Mouse (Mus musculus): Measurements from ENCODE around the gene Lsamp. TPM values are rescaled to one million over a fixed set of nuclear protein-coding genes. Genes with fewer than 3 reads are reported as not detected.

Lsamp gene
- polyA plus RNA-seq, 1 experiment from 2014 or later: 0.12 TPM

DNA sequence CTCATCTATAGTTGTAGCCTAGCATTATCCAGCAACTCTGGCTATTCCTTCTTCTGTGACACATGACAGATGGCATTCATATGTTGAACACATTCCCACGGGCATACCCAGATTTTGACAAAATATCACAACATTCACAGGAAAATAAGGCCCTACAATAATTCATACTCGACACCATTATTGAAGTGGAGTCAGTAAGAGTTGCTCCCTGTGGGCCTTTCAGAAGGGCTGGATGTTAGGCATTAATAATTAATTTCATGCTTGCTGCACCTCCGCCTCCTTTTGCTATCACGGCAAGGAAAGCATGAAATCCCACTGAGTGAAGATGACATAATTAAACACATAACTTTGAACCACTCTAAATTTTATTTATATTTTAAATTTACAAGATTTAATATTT lies 407.9 kb downstream of the Lsamp start:
- Histone ChIP-seq H3K9me3 (replicated peaks) (no peaks in the 10 kb centered on the region), H3K4me1 (replicated peaks) (no peaks in the 10 kb centered on the region), H3K4me2 (no peak overlapping the region), H3K27ac (replicated peaks) (no peak overlapping the region), H3K36me3 (replicated peaks) (no peaks in the 10 kb centered on the region), H3K4me3 (replicated peaks) (no peak overlapping the region), H3K27me3 (no peaks in the 10 kb centered on the region), H3K9ac (no peak overlapping the region)
- 62% methylated on average over 4 of the region's 4 CpGs for WGBS (ENCODE audit: insufficient replicate concordance)
- no peak for ATAC-seq (ENCODE audit: insufficient read depth)

DNA sequence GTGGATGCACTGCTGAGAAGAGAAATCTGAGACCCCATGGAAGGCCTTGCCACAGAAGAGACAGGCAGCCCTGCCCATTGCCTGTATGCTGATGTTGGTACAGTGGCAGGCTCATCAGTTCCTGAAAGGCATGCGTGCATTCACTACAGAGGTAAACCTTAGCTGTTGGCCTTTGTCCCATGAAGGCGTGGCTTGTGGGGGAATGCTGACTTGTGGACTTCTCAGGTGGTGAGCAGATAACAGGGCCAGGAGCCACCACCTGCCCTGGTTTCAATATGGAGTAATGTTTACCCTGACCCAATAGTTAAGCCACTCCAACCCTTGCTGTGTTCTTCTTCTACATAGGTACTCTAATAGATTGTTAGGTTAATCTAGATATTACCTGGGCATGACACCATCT lies 415.4 kb downstream of the Lsamp start:
- WGBS (ENCODE audit: insufficient replicate concordance): 61% methylated on average over 2 of the region's 2 CpGs

DNA sequence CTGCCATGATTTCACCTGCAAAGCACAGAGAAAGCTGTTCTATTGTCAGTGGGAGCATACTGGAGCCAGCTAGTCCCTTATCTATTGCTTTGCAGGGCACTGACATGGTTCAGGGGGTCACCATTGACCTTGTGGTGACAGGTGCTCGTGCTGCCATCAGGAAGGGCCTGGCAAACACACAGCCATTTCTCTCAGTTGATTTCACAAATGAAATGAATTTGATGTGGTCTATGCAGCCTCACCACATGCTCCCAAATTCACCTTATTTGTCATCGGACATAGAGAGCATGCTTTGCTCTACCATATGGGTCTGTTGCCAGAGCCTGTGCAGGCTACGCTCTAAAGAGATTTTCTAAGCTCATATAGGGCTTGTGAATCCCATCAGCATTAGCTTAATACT lies 450.1 kb downstream of the Lsamp start:
- no peak for ATAC-seq (ENCODE audit: insufficient read depth)
- no peaks in the 10 kb centered on the region for H3K36me3 ChIP-seq (replicated peaks)
- no peak overlapping the region for H3K9ac ChIP-seq
- H3K4me3 ChIP-seq (replicated peaks): no peak overlapping the region
- no peaks in the 10 kb centered on the region for H3K4me1 ChIP-seq (replicated peaks)
- H3K27ac ChIP-seq (replicated peaks): no peak overlapping the region
- no peak overlapping the region for H3K4me2 ChIP-seq
- no peaks in the 10 kb centered on the region for H3K9me3 ChIP-seq (replicated peaks)
- no peaks in the 10 kb centered on the region for H3K27me3 ChIP-seq
- 57% methylated on average over 3 of the region's 3 CpGs for WGBS (ENCODE audit: insufficient replicate concordance)

More for the DNA sequence above, 415.4 kb downstream of the Lsamp start:
- no peak for ATAC-seq (ENCODE audit: insufficient read depth)
- Histone ChIP-seq H3K9ac (no peak overlapping the region), H3K4me1 (replicated peaks) (no peaks in the 10 kb centered on the region), H3K27me3 (no peaks in the 10 kb centered on the region), H3K9me3 (replicated peaks) (no peaks in the 10 kb centered on the region), H3K4me3 (replicated peaks) (no peak overlapping the region), H3K27ac (replicated peaks) (no peak overlapping the region), H3K4me2 (no peak overlapping the region), H3K36me3 (replicated peaks) (no peaks in the 10 kb centered on the region)

DNA sequence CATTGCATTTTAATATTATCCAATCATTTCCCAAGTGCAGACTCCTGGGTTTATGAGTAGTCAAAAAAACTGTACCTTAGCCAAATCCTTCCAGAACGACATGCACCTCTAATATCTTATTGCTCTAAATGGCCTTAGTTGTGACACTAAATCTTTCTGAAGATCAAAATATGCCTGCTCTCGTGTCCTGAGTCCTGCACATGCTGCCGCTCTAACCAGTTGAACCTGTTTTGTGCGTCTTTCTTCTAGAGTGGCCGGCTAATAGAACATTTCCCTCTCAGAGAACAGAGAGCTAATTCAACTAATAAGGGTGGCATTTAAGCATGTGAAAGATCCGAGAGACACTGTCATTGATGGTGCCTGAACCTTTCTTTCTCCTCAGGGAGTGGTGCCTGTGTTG lies 452.3 kb downstream of the Lsamp start:
- Histone ChIP-seq H3K9me3 (replicated peaks) (no peaks in the 10 kb centered on the region), H3K4me1 (replicated peaks) (no peaks in the 10 kb centered on the region), H3K9ac (no peak overlapping the region), H3K36me3 (replicated peaks) (no peaks in the 10 kb centered on the region), H3K27ac (replicated peaks) (no peak overlapping the region), H3K4me2 (no peak overlapping the region), H3K4me3 (replicated peaks) (no peak overlapping the region), H3K27me3 (no peaks in the 10 kb centered on the region)
- no peak for ATAC-seq (ENCODE audit: insufficient read depth)
- WGBS (ENCODE audit: insufficient replicate concordance): 63% methylated on average over 6 of the region's 6 CpGs

DNA sequence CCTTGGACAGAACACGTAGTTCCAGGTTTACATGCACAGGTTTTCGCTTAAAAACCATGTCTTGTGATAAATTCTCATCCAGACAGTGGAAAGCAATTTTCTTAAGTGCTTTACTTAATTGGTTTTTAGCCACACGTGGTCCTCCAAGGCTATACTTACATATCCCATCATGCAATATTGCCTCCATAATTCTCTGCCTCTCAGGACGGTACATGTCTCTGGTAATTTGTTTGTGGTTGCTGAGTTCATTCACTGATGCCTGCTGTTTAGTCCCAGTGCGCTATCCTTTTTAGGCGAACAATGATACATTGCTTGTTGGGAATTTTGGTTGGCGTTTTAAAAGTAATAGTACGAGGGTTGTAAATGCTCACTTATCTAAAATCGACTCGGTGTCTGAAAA lies 453.7 kb downstream of the Lsamp start:
- no peak overlapping the region for H3K4me3 ChIP-seq (replicated peaks)
- H3K27ac ChIP-seq (replicated peaks): no peak overlapping the region
- ATAC-seq (ENCODE audit: insufficient read depth): no peak
- H3K27me3 ChIP-seq: no peaks in the 10 kb centered on the region
- no peaks in the 10 kb centered on the region for H3K4me1 ChIP-seq (replicated peaks)
- H3K36me3 ChIP-seq (replicated peaks): no peaks in the 10 kb centered on the region
- 72% methylated on average over 10 of the region's 10 CpGs for WGBS (ENCODE audit: insufficient replicate concordance)
- H3K9ac ChIP-seq: no peak overlapping the region
- no peaks in the 10 kb centered on the region for H3K9me3 ChIP-seq (replicated peaks)
- no peak overlapping the region for H3K4me2 ChIP-seq

DNA sequence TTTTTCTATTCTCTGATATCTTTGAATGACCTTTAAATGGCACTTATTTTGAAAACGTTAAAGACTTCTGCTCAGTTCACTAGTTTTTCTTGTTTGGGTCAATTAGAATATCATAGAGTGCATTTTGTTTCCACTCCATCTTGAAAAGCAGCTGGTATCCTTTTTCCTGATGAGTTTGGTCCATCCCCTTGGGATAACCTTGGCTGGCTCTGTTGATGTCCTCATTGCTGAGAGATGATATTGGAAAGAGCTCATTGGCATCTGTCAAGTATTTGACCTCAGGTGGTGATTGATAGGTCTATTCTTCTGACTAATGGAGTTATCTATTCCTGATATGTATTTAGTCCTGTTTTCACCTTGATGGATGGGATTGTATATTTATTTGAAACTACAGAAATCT lies 454.7 kb downstream of the Lsamp start:
- H3K27ac ChIP-seq (replicated peaks): no peak overlapping the region
- no peak overlapping the region for H3K4me2 ChIP-seq
- H3K9me3 ChIP-seq (replicated peaks): no peaks in the 10 kb centered on the region
- no peaks in the 10 kb centered on the region for H3K36me3 ChIP-seq (replicated peaks)
- H3K27me3 ChIP-seq: no peaks in the 10 kb centered on the region
- H3K9ac ChIP-seq: no peak overlapping the region
- no peak overlapping the region for H3K4me3 ChIP-seq (replicated peaks)
- 47% methylated on average over 1 of the region's 1 CpGs for WGBS (ENCODE audit: insufficient replicate concordance)
- H3K4me1 ChIP-seq (replicated peaks): no peaks in the 10 kb centered on the region
- no peak for ATAC-seq (ENCODE audit: insufficient read depth)

DNA sequence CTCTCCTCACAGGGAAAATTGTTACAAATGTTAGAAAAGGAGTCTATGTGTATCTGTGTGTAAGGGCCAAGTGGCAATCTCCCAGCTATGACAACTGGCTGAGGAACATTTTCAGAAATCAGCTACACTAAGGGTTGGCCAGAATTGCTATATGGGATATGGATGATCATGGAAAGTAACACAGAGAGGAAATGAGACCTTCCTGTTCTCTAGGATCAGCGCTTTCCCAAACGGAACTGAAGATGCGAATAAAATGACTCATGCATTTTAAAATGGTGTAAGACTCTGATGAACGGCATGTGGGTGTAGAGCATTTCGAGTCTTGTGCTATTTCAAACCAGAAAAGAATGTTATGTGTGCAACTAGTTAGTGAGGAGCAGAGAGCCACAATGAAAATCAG lies 462.4 kb downstream of the Lsamp start:
- Histone ChIP-seq H3K9ac (no peak overlapping the region), H3K36me3 (replicated peaks) (no peaks in the 10 kb centered on the region), H3K4me3 (replicated peaks) (no peak overlapping the region), H3K4me1 (replicated peaks) (no peaks in the 10 kb centered on the region), H3K4me2 (no peak overlapping the region), H3K27ac (replicated peaks) (no peak overlapping the region), H3K9me3 (replicated peaks) (no peaks in the 10 kb centered on the region), H3K27me3 (no peaks in the 10 kb centered on the region)
- ATAC-seq (ENCODE audit: insufficient read depth): no peak
- WGBS (ENCODE audit: insufficient replicate concordance): 49% methylated on average over 5 of the region's 5 CpGs

DNA sequence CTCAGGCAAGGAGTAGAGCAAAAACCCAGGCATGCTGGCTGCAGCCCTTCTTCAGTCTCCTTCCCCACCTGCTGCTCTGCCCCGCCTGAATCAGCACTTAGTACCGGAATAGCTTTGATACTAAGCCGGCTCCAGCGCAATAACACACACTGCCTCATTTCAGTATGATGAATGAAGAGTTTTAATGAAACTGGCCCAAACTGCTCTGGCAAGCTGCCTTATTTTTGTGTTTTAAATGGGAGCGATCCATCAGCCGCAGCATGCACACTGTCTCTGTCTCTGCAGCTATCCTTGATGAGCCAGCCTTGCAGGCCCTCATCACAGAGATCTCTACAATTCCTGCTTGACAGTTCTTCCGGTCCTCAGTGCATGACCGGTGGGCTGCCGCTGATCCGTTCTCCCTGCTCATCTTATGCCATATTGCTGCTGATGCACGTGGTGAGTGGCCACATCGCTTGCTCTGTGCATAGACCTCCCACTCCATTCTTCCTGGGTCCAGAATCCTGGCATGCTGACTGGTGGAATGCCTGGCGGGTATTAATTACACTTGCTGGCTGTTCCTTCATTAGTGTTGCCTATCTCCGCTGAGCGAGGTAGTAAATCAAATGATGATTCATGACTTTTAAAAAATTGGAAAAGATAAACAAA lies 479.4 kb downstream of the Lsamp start:
- no peak for ATAC-seq (ENCODE audit: insufficient read depth)
- no peak overlapping the region for H3K4me3 ChIP-seq (replicated peaks)
- WGBS (ENCODE audit: insufficient replicate concordance): 61% methylated on average over 15 of the region's 15 CpGs

DNA sequence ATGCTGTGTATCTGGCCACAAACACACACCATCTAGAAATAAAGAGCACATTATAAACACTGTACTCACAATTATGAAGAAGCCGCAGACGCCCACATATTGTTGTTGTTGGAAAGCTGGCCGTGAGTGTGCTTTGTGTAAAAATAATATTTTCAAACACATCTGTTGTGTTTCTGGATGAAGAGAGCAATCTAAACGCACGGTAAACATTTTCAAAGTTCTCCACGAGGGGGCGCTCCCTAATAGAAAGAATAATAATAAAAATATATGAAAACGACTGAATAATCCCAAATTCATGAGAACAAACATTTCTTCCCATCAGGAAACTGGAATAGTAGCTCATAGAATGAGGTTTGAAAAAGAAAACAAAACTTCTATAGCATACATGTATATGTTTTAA lies 482.4 kb downstream of the Lsamp start:
- H3K4me1 ChIP-seq (replicated peaks): no peaks in the 10 kb centered on the region
- no peak for ATAC-seq (ENCODE audit: insufficient read depth)
- no peaks in the 10 kb centered on the region for H3K9me3 ChIP-seq (replicated peaks)
- H3K27me3 ChIP-seq: no peaks in the 10 kb centered on the region
- no peak overlapping the region for H3K9ac ChIP-seq
- no peak overlapping the region for H3K4me2 ChIP-seq
- H3K27ac ChIP-seq (replicated peaks): no peak overlapping the region
- no peaks in the 10 kb centered on the region for H3K36me3 ChIP-seq (replicated peaks)
- no peak overlapping the region for H3K4me3 ChIP-seq (replicated peaks)
- WGBS (ENCODE audit: insufficient replicate concordance): 16% methylated on average over 8 of the region's 8 CpGs

More for the DNA sequence above, 479.4 kb downstream of the Lsamp start:
- Histone ChIP-seq H3K9ac (no peak overlapping the region), H3K4me2 (no peak overlapping the region), H3K27me3 (no peaks in the 10 kb centered on the region), H3K9me3 (replicated peaks) (no peaks in the 10 kb centered on the region), H3K36me3 (replicated peaks) (no peaks in the 10 kb centered on the region), H3K27ac (replicated peaks) (no peak overlapping the region), H3K4me1 (replicated peaks) (no peaks in the 10 kb centered on the region)

DNA sequence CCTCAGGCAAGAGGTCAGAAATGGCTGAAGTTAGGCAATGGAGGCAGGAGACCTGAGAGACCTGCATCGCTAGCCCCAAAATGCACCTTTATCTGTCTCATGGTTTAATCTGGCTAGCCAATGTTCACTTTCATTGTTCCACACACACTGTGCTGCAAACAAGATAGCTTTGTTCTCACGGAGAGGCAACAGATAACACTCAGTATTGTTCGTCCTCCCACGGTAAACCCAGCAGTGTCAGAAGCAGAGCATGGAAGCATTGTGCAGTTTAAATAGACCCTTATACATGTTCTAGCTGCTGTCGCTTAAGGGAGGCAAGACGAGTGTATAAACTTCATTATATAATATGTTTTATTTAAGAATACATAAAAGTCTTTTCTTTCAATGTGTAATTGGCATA lies 486.8 kb downstream of the Lsamp start:
- no peak for ATAC-seq (ENCODE audit: insufficient read depth)
- 46% methylated on average over 6 of the region's 6 CpGs for WGBS (ENCODE audit: insufficient replicate concordance)
- no peaks in the 10 kb centered on the region for H3K9me3 ChIP-seq (replicated peaks)

DNA sequence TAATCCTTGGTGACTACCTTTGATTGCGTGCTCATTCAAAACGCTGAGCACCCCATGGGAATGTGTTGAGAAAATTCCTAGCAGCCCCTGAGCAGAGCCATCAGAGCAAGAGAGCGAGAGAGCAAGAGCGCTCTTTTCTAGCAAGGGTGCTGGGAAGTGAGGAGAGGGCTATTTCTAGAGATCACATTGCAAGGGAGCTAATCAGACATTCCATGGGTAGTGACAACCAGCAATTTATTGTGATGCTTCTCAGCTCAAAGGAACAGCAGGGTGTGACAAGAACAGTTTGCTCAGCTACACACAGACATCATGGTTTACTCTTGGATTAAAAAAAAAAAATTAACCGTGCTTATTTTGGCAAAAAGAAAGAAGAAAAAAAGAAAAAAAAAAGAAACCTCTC lies 487.8 kb downstream of the Lsamp start:
- Histone ChIP-seq H3K4me3 (replicated peaks) (no peak overlapping the region), H3K9ac (no peak overlapping the region), H3K27me3 (no peaks in the 10 kb centered on the region), H3K9me3 (replicated peaks) (no peaks in the 10 kb centered on the region), H3K36me3 (replicated peaks) (no peaks in the 10 kb centered on the region), H3K4me2 (no peak overlapping the region), H3K27ac (replicated peaks) (no peak overlapping the region), H3K4me1 (replicated peaks) (no peaks in the 10 kb centered on the region)
- no peak for ATAC-seq (ENCODE audit: insufficient read depth)
- WGBS (ENCODE audit: insufficient replicate concordance): 66% methylated on average over 5 of the region's 5 CpGs

More for the DNA sequence above, 486.8 kb downstream of the Lsamp start:
- Histone ChIP-seq H3K4me3 (replicated peaks) (no peak overlapping the region), H3K4me2 (no peak overlapping the region), H3K27ac (replicated peaks) (no peak overlapping the region), H3K27me3 (no peaks in the 10 kb centered on the region), H3K36me3 (replicated peaks) (no peaks in the 10 kb centered on the region), H3K9ac (no peak overlapping the region), H3K4me1 (replicated peaks) (no peaks in the 10 kb centered on the region)

DNA sequence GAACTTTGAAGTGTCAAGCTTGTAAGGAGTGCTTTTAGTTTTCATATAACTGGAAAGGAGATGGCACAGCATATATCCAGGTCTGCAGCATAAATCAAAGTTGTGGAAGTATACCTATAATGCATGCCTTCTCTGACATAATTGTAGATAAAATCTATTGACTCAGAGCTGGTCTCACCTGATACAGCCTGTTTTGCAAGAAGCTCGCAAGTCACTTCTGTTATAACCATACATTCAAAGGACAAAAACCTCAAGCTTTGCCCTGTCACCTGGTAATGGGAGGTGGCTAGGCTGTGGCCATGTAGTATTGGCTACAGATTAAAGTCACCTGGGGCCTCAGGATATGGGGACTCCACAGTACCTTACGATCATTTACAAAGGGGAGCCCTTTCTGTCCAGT lies 507.4 kb downstream of the Lsamp start:
- no peak overlapping the region for H3K9ac ChIP-seq
- H3K4me2 ChIP-seq: no peak overlapping the region
- no peaks in the 10 kb centered on the region for H3K4me1 ChIP-seq (replicated peaks)
- H3K4me3 ChIP-seq (replicated peaks): no peak overlapping the region
- H3K27ac ChIP-seq (replicated peaks): no peak overlapping the region
- no peaks in the 10 kb centered on the region for H3K9me3 ChIP-seq (replicated peaks)
- no peaks in the 10 kb centered on the region for H3K27me3 ChIP-seq
- H3K36me3 ChIP-seq (replicated peaks): no peaks in the 10 kb centered on the region
- 60% methylated on average over 2 of the region's 2 CpGs for WGBS (ENCODE audit: insufficient replicate concordance)
- no peak for ATAC-seq (ENCODE audit: insufficient read depth)
